Mouse (Mus musculus): ENCODE measurements around the gene Zkscan4.
"Not testable (repeated sequence)": the region's sequence is repeated elsewhere in the genome, so short reads cannot be mapped to it uniquely, and the experiment has no call there.

The Zkscan4 gene

GRCm38 (mm10) chr13:21478759-21479670 lies at the start of gene Zkscan4, which contains the start of gene Gm10065:
TSS of gene Zkscan4 (plus strand) at chr13:21478907.
TSS of gene Gm10065 (minus strand) at chr13:21479441.
- DNase-seq = peak; percentile 86

- DNase-seq = no peak
Measured at GRCm38 (mm10) chr13:21435476-21435875, 43.2 kb upstream of the Zkscan4 start.

DNA sequence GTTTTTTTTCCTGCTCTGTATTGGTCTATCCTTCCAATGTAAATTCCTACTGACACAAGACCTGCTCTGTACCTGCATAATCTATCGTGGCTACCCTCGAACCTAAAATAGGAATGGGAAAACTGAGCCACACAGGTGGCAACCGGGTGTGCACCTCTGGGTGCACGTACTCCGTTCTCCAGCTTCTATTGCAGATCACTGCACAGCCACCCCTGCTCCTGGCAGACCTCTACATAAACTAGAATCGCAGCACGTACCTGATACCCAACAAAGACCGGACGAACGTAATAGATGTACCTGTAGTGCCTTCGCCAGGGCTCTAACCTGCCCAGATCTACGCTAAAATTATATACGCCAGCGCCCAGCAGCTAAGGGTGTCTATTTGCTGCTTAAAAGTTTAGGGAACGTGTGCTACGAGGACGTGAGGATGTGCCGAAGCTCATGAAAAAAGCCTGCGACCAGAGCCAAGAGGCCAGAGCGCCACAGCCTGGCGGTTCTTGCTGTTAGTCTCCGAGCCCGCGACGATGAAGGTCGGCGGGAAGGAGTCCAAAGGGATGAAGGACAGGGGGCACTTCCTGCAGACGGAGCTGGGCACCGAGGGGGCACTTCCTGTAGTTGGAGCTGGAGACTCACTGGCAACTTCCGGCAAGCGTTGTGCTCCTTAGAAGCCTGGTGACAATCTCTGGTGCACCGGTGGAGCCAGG lies 38.1 kb upstream of the Zkscan4 start, which contains the start of gene Pgbd1:
TSS of gene Pgbd1 (minus strand) at position 556 of the 704 bp plus-strand sequence.
- peak; percentile 81 for DNase-seq

DNA sequence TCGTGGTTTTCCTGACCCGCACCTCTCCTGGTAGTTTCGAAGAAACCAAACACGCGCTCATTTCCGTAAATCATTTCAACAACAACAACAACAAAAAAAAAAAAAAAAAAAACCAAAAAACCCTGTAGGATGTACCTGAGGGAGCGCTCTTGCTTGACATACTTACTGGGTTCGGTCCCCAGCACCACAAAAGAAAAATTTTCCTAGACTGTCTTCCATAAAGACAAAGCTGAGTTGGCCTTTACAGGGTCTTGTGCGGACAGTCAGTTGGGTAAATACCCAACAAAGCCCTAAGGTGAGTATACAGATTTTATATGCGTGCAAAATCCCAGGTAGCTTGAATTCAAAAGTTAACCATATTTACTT lies 37.5 kb upstream of the Zkscan4 start:
- no peak for DNase-seq

- DNase-seq = no peak
Measured at GRCm38 (mm10) chr13:21446796-21447195, 31.9 kb upstream of the Zkscan4 start.

DNA sequence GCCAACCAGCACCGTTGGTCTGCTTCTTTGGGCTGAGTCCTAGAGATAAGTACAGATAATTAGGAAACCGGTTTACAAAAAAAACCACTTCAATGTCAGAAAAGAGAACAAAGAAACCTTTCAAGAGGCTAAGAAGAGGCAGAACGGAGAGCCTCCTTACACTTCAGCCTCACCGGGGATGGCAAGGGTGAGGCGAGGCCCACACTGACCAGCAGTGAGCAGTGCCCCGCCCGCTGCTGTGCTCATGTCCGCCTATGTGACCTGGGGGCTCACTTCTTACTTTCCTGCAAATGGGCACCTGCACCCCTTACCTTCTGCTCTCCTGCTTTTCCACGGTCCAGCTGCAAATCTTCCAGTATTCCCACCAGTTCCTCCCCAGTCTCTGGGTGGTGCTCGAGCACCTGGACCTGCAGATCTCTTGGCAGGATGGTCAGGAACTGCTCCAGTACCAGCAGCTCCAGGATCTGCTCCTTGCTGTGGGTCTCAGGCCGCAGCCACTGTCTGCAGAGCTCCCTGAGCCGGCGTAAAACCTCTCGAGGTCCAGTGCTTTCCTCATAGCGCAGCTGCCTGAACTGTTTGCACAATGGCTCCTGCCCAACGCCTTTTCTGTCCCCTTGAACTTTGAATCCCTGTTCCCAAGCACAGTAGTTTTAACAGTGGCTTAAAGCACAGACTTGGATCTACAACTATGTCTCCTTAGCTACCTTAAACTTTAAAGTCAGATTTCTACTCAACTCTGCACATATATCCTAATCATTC lies 30.7 kb upstream of the Zkscan4 start:
- DNase-seq = no peak

DNA sequence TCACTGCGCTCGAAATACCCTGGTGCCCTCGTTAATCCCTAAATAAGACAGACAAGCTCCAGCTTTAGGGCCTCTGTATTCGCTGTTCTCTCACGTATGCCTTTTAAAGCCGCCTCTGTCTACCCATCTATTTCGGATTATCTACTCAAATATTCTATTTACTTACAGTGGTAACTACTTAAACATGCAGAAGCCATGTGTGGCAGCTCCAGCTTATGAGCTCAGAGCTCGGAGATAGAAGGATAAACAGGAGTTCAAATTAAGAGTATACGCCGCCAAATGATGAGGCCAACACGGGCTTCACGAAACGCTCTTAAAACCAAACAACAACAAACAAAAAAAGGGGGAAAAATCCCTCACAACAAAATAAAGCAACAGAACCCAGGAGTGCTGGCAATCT lies 25.7 kb upstream of the Zkscan4 start:
- peak; percentile 30 for DNase-seq

- peak; percentile 88 for DNase-seq
Measured at GRCm38 (mm10) chr13:21453449-21453848, 25.3 kb upstream of the Zkscan4 start, which contains the start of gene Zscan26. TSS of gene Zscan26 (minus strand) at chr13:21453730.

- no peak for DNase-seq
Measured at GRCm38 (mm10) chr13:21454133-21454532, 24.6 kb upstream of the Zkscan4 start.

- DNase-seq = no peak
Measured at GRCm38 (mm10) chr13:21456347-21456746, 22.4 kb upstream of the Zkscan4 start.

DNA sequence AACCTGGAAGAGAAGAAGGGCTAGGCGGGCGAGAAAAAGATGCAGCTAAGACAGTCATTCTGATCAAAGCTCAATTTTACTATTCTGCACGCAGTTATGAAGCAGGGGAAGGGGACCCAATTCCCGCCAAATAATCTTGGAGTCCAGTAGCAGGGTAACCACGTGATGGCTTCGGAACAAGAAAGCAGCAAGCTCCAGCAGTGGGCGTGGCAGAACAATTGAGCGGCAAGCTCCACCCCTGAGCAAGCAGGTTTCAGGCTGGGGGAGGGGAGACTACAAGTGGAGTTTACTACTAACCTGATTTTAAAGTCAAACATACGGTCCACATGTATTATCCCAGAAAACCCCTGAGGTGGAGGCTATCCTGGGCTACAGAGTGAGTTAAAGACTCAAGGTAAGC lies 16.2 kb upstream of the Zkscan4 start:
- not testable (repeated sequence) for DNase-seq

DNA sequence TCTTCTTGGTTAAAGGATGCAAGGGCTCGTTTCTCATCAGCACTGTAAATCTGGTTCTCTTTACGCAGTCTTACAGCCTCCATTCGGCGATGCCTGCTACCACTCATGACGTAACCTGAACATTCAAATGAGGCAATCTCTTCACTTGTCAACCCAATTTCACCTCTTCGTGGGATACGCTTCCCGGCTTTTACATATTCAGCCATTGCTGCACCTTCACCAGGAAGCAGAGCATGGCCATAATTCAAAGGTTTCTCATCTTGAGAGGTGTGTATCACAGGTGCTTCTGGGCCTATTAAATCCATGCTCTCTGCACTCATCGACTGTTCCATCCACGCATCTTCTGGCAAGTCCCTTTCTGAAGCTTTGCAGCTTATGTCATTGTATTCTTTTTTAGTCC lies 11.4 kb upstream of the Zkscan4 start:
- DNase-seq = no peak

GRCm38 (mm10) chr13:21468061-21469019 lies 10.4 kb upstream of the Zkscan4 start, which contains the start of gene Nkapl:
TSS of gene Nkapl (minus strand) at chr13:21468509.
- DNase-seq = peak; percentile 87

DNA sequence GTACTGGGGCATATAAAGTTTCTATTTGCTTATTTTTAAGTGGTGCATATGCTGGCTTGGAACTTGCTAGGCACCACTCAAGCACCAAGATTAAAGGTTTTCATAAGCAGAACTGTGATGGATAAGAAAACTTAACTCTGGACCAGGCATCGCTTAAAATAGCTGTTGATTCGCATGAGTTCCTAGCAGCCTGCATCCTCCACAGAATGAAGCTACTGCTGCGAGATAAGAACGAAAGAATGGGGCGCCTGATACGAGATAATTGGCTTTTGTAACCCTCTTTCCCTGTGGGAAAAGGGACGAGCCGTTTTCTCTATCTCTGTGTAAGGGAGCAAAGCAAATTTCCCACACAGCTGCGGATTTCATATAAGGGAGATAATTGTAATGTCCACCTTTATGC lies 9.6 kb upstream of the Zkscan4 start:
- no peak for DNase-seq

GRCm38 (mm10) chr13:21472427-21472826 lies 6.3 kb upstream of the Zkscan4 start:
- no peak for DNase-seq

GRCm38 (mm10) chr13:21486881-21487280 lies 8.2 kb downstream of the Zkscan4 start:
- no peak for DNase-seq

GRCm38 (mm10) chr13:21492847-21493246 lies 14.1 kb downstream of the Zkscan4 start:
- no peak for DNase-seq

- DNase-seq = no peak
Measured at GRCm38 (mm10) chr13:21495080-21495479, 16.4 kb downstream of the Zkscan4 start, which contains the start of gene AK157302. TSS of gene AK157302 (plus strand) at chr13:21495223.

- not testable (repeated sequence) for DNase-seq
Measured at GRCm38 (mm10) chr13:21501182-21501581, 22.5 kb downstream of the Zkscan4 start, which contains the start of gene Gm11273. TSS of gene Gm11273 (minus strand) at chr13:21501418.

DNA sequence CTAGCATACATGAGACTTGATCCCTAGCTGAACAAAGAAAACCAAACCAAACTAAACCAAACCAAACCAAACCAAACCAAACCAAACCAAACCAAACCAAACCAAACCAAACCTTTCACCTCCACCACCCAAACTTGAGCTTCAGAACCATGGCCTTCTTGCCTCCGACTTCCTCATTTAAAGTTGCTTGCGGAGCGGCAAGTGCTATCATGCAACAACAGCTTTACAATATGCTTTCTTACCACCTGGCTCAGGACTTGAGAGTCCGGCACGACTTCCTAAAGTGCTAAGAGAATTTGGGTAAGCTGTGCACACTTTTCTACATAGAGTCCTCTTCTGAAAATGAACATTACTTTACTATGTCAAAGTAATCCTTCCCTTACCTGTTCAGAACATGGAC lies 23.6 kb downstream of the Zkscan4 start:
- DNase-seq = no peak

DNA sequence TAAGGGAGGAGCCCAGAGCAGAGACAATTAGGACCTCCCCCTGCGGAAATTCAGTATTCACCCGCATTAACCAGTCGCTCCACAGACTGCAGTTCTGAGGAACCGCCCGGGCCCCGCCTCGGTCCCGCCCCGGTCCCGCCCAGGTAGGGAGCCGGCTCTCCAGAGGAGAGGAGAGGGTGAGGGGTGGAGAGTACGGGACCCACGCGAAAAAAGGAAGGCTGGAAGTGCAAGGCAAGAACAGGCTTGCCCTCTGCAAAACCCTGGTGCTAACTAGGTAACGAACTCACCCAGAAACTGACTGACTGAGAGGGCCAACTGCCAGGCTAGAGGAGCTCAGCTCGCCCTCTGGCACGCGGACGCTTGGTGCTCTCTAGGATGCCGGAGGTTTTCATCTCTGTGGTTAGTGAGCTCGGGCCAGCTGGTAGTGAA lies 27.5 kb downstream of the Zkscan4 start:
- DNase-seq = peak; percentile 82
